ENCODE assay signal across 9 mouse cellular contexts in genomic region chr6:90506673-90507311, GRCm38 (mm10). TPM values are rescaled to one million over a fixed set of nuclear protein-coding genes. Genes with fewer than 3 reads are reported as not detected.
DNase-seq lines count a peak whose midpoint lies in the region; ATAC-seq and TF ChIP-seq lines count a peak whose summit lies in the region.
"Had no signal": no experiment of that assay in that cellular context is flagged by ENCODE, and none has a peak within 500 bp of the region (broad histone marks: within the 10 kb centered on the region; RNA-seq: fewer than 3 reads in every experiment).

No protein-coding gene starts in this region.

- H3K4me3 ChIP-seq in hindbrain, embryonic 16.5 days (ENCODE audit: low read length), result no peak overlapping the region
- no peak overlapping the region for H3K4me3 ChIP-seq in midbrain, postnatal 0 days (ENCODE audit: low read depth, low read length)
- H3K4me3 ChIP-seq: neural tube, embryonic 12.5 days had no signal

- TF ChIP-seq CTCF in midbrain, postnatal 0 days (IDR thresholded peaks at IDR 0.05), result no peak

- no peaks in the 10 kb centered on the region for H3K27me3 ChIP-seq in hindbrain, embryonic 16.5 days (replicated peaks; ENCODE audit: control insufficient read depth, insufficient read depth, low read length)
- H3K27me3 ChIP-seq in midbrain, postnatal 0 days (ENCODE audit: insufficient read depth, low read length), result no peaks in the 10 kb centered on the region
- H3K27me3 ChIP-seq: neural tube, embryonic 12.5 days had no signal

- peak overlapping the region; percentile 7; the same call in 1 of the 2 replicates for H3K4me2 ChIP-seq in hindbrain, embryonic 16.5 days (ENCODE audit: low read length)
- H3K4me2 ChIP-seq in midbrain, postnatal 0 days (ENCODE audit: low read depth, low read length, poor library complexity, severe bottlenecking), result no peak overlapping the region
- H3K4me2 ChIP-seq: neural tube, embryonic 12.5 days had no signal

- peak overlapping the region; percentile 77 for H3K27ac ChIP-seq in hindbrain, embryonic 16.5 days (ENCODE audit: low read depth, low read length)
- peak overlapping the region; percentile 64 for H3K27ac ChIP-seq in midbrain, postnatal 0 days (ENCODE audit: low read depth, low read length)
- H3K27ac ChIP-seq: neural tube, embryonic 12.5 days had no signal

- H3K4me1 ChIP-seq in hindbrain, embryonic 16.5 days (ENCODE audit: control insufficient read depth, insufficient read depth, low read depth, low read length), result peaks cover 11% of the 10 kb centered on the region
- no peaks in the 10 kb centered on the region for H3K4me1 ChIP-seq in midbrain, postnatal 0 days (ENCODE audit: insufficient read depth, low read length)

- no peaks in the 10 kb centered on the region for H3K9me3 ChIP-seq in hindbrain, embryonic 16.5 days (ENCODE audit: control insufficient read depth, low read length)
- no peaks in the 10 kb centered on the region for H3K9me3 ChIP-seq in midbrain, postnatal 0 days (ENCODE audit: low read length)

- peak overlapping the region; percentile 35; the same call in 1 of the 2 replicates for H3K9ac ChIP-seq in hindbrain, embryonic 16.5 days (ENCODE audit: low read depth, low read length)
- no peak overlapping the region; the same call in 1 of the 2 replicates for H3K9ac ChIP-seq in midbrain, postnatal 0 days (replicated peaks; ENCODE audit: low read length, poor library complexity, severe bottlenecking)
- H3K9ac ChIP-seq: neural tube, embryonic 12.5 days had no signal

- H3K36me3 ChIP-seq in hindbrain, embryonic 16.5 days (ENCODE audit: control insufficient read depth, insufficient read depth, low read length), result no peaks in the 10 kb centered on the region
- H3K36me3 ChIP-seq in midbrain, postnatal 0 days (ENCODE audit: insufficient read depth, low read length), result no peaks in the 10 kb centered on the region
- H3K36me3 ChIP-seq: neural tube, embryonic 12.5 days had no signal

- ATAC-seq in hindbrain, embryonic 16.5 days, result peak; percentile 93
- ATAC-seq in midbrain, postnatal 0 days (ENCODE audit: low FRiP score), result peak; percentile 83
- ATAC-seq in CD4-positive, CD25-positive, alpha-beta regulatory T cell, adult 4 months, result no peak

- DNase-seq in NIH3T3 (ENCODE audit: low read depth), result peak; percentile 77
- peak; percentile 85 for DNase-seq in cerebellum, adult 11-12 months
- DNase-seq in gastrocnemius, adult 18-20 months (ENCODE audit: low spot score), result peak; percentile 91
- peak; percentile 76 for DNase-seq in left cerebral cortex, adult 11 months (ENCODE audit: low spot score)
- DNase-seq in midbrain, postnatal 0 days (ENCODE audit: low spot score), result peak; percentile 87
- peak; percentile 47 for DNase-seq in urinary bladder, postnatal 10 days (ENCODE audit: low spot score)

- WGBS in hindbrain, embryonic 16.5 days, result 43% methylated on average over 16 of the region's 16 CpGs
- WGBS in midbrain, postnatal 0 days, result 50% methylated on average over 16 of the region's 16 CpGs

RNA-seq across cellular contexts. Expression of gene Aldh1l1, which starts 20.6 kb away (rescaled TPM):
- total RNA-seq in gastrocnemius, adult 18-20 months (2021), result 1 to 10 TPM; 3.5 to 4.2 TPM
- 89.0 and 101 TPM in 2 replicates for polyA plus RNA-seq in hindbrain, embryonic 16.5 days (2015; fragmentation: Nextera tagmentation; extraction: Ambion mirVana)
- 111 and 125 TPM in 2 replicates for total RNA-seq in midbrain, postnatal 0 days (2014; rRNA removed)
- 83.8 and 101 TPM in 2 replicates for polyA plus RNA-seq in midbrain, postnatal 0 days (2015; fragmentation: Nextera tagmentation; extraction: Ambion mirVana)
- 1 to 10 TPM; 1.4 to 5.1 TPM for polyA plus RNA-seq in CD4-positive, CD25-positive, alpha-beta regulatory T cell, adult 4 months (2017; shearing (Covaris generic))

RNA-seq across cellular contexts. Expression of gene Klf15, which starts 44.4 kb away (rescaled TPM):
- total RNA-seq in gastrocnemius, adult 18-20 months (2021), result 10 to 100 TPM; 33.8 to 73.0 TPM
- polyA plus RNA-seq in hindbrain, embryonic 16.5 days (2015; fragmentation: Nextera tagmentation; extraction: Ambion mirVana), result 20.9 and 25.1 TPM in 2 replicates
- 34.2 and 35.1 TPM in 2 replicates for total RNA-seq in midbrain, postnatal 0 days (2014; rRNA removed)
- 20.6 and 22.3 TPM in 2 replicates for polyA plus RNA-seq in midbrain, postnatal 0 days (2015; fragmentation: Nextera tagmentation; extraction: Ambion mirVana)
- polyA plus RNA-seq in CD4-positive, CD25-positive, alpha-beta regulatory T cell, adult 4 months (2017; shearing (Covaris generic)), result not detected

Comparison
In these comparisons a context has a peak if more than half of its experiments do, and no peak if none do; other contexts are left out.
1. RNA of gene Aldh1l1, which starts 20.6 kb away (polyA plus RNA-seq): 89.0 to 101 TPM in hindbrain, embryonic 16.5 days and 83.8 to 101 TPM in midbrain, postnatal 0 days; 1.4 to 5.1 TPM in CD4-positive, CD25-positive, alpha-beta regulatory T cell, adult 4 months; every median in the first group is over 10 times any median in the second.
2. RNA of gene Klf15, which starts 44.4 kb away (polyA plus RNA-seq): 20.9 to 25.1 TPM in hindbrain, embryonic 16.5 days and 20.6 to 22.3 TPM in midbrain, postnatal 0 days; not detected in CD4-positive, CD25-positive, alpha-beta regulatory T cell, adult 4 months; every median in the first group is over 10 times any median in the second.
3. Peak in every context shown above with its lines, with median percentiles within 50 percentile points of each other: DNase-seq.